Mouse (Mus musculus) spleen, adult 2 months (tissue): ENCODE data around the gene Fh1.

Source experiments
- CTCF ChIP-seq: fragments of 200-500 bp; IDR thresholded peaks from 2 replicates; pipeline ENCODE4 v1.5.1; 2011; ENCODE audit warnings: mild to moderate bottlenecking, inconsistent platforms; ENCODE audit not compliant: insufficient read depth, insufficient read length, insufficient replicate concordance; ENCODE audit errors: extremely low read depth
- POLR2A ChIP-seq: fragments of 200-500 bp; IDR thresholded peaks from 2 replicates; pipeline ENCODE4 v1.6.1; 2011; ENCODE audit warnings: low read depth, low read length, inconsistent platforms

GRCm38 (mm10) chr1:175562379-175562778 lies 63.1 kb downstream of the Fh1 start:
- TF ChIP-seq CTCF (no peak), POLR2A (no peak)
